Mouse (Mus musculus) gastrocnemius, postnatal 14 days (tissue): ENCODE data around the gene Vipr1. TPM values are rescaled to one million over a fixed set of nuclear protein-coding genes. Genes with fewer than 3 reads are reported as not detected.
A peak's percentile ranks its signal among the peaks of the same experiment; 100 is the strongest.

Source experiments
- DNase-seq: peaks from one replicate; pipeline ENCODE4 v3.0.0; 2021; ENCODE audit warnings: mixed read lengths
- intact Hi-C: fragments of 180-260 bp; cut with DNase I; formaldehyde crosslinking; loops from one replicate; pipeline ENCODE4 v1.15.1; 2025; ENCODE audit warnings: low total_unique reads
- total RNA-seq, 2 experiments: library from RNA; stranded (reverse); gene quantifications; 2 replicates each; pipeline ENCODE4 v1.2.3; 2021

The Vipr1 gene
- total RNA-seq, 2 experiments from 2014 or later, result 1.1 to 1.2 TPM

- intact Hi-C loops, result no loop called here
- DNase-seq, result no peak
These were observed 11.9 kb upstream of the Vipr1 start for GRCm38 (mm10) chr9:121630627-121631026.

GRCm38 (mm10) chr9:121631946-121632345, 10.6 kb upstream of the Vipr1 start:
- intact Hi-C loops, result no loop called here
- DNase-seq, result no peak

- intact Hi-C loops, result no loop called here
- DNase-seq, result no peak
These were observed 9.6 kb upstream of the Vipr1 start for GRCm38 (mm10) chr9:121632891-121633290.

- DNase-seq, result no peak
These were observed 9.2 kb upstream of the Vipr1 start for GRCm38 (mm10) chr9:121633306-121633705.

GRCm38 (mm10) chr9:121635835-121636576, 6.5 kb upstream of the Vipr1 start:
- DNase-seq, result no peak
- intact Hi-C loops, result no loop called here

More at GRCm38 (mm10) chr9:121633306-121633705, 9.2 kb upstream of the Vipr1 start:
- intact Hi-C loops, result no loop called here

GRCm38 (mm10) chr9:121639790-121640189, 2.7 kb upstream of the Vipr1 start:
- intact Hi-C loops, result loop anchor here (5.0 kb wide), 1 partner anchor 43 kb away; no protein-coding TSS in a partner anchor
- DNase-seq, result no peak

GRCm38 (mm10) chr9:121641235-121641915, 1.1 kb upstream of the Vipr1 start:
- no peak for DNase-seq
- intact Hi-C loops, result loop anchor here (5.0 kb wide), 1 partner anchor 41 kb away; no protein-coding TSS in a partner anchor

- intact Hi-C loops, result loop anchor here (5.0 kb wide), 1 partner anchor 40 kb away; no protein-coding TSS in a partner anchor
- DNase-seq, result peak; percentile 84
These were observed 515 bp upstream of the Vipr1 start, which contains the start of gene Lyzl4 for GRCm38 (mm10) chr9:121642001-121642400. Lyzl4 (minus strand) TSS chr9:121642096.

GRCm38 (mm10) chr9:121644855-121645254, 2.3 kb downstream of the Vipr1 start:
- DNase-seq, result no peak
- intact Hi-C loops, result loop anchor here (5.0 kb wide), 1 partner anchor 37 kb away; no protein-coding TSS in a partner anchor

GRCm38 (mm10) chr9:121647026-121647425, 4.5 kb downstream of the Vipr1 start:
- no peak for DNase-seq
- intact Hi-C loops, result no loop called here

- intact Hi-C loops, result no loop called here
- DNase-seq, result no peak
These were observed 11.2 kb downstream of the Vipr1 start for GRCm38 (mm10) chr9:121653668-121654067.

GRCm38 (mm10) chr9:121656322-121656721, 13.8 kb downstream of the Vipr1 start:
- DNase-seq, result no peak
- intact Hi-C loops, result no loop called here

GRCm38 (mm10) chr9:121657143-121657542, 14.6 kb downstream of the Vipr1 start:
- no peak for DNase-seq
- intact Hi-C loops, result no loop called here

- DNase-seq, result no peak
- intact Hi-C loops, result no loop called here
These were observed 15.7 kb downstream of the Vipr1 start for GRCm38 (mm10) chr9:121658248-121658647.

GRCm38 (mm10) chr9:121659791-121660190, 17.3 kb downstream of the Vipr1 start:
- intact Hi-C loops, result no loop called here
- DNase-seq, result no peak

- no peak for DNase-seq
- intact Hi-C loops, result no loop called here
These were observed 21.0 kb downstream of the Vipr1 start for GRCm38 (mm10) chr9:121663467-121663866.

- intact Hi-C loops, result no loop called here
- no peak for DNase-seq
These were observed 21.6 kb downstream of the Vipr1 start for GRCm38 (mm10) chr9:121664104-121664503.

- intact Hi-C loops, result no loop called here
- no peak for DNase-seq
These were observed 24.6 kb downstream of the Vipr1 start for GRCm38 (mm10) chr9:121666957-121667630.

- intact Hi-C loops, result no loop called here
- no peak for DNase-seq
These were observed 25.3 kb downstream of the Vipr1 start for GRCm38 (mm10) chr9:121667822-121668221.

GRCm38 (mm10) chr9:121669348-121669791, 26.9 kb downstream of the Vipr1 start:
- peak; percentile 78 for DNase-seq
- intact Hi-C loops, result no loop called here
